Mouse (Mus musculus): Measurements from ENCODE around the gene Arsg. TPM values are rescaled to one million over a fixed set of nuclear protein-coding genes. Genes with fewer than 3 reads are reported as not detected.

Gene Arsg
- 2.7 and 3.9 TPM in 2 replicates for polyA plus RNA-seq (2011; ENCODE audit: insufficient read length, low read depth, missing spikeins)

DNA sequence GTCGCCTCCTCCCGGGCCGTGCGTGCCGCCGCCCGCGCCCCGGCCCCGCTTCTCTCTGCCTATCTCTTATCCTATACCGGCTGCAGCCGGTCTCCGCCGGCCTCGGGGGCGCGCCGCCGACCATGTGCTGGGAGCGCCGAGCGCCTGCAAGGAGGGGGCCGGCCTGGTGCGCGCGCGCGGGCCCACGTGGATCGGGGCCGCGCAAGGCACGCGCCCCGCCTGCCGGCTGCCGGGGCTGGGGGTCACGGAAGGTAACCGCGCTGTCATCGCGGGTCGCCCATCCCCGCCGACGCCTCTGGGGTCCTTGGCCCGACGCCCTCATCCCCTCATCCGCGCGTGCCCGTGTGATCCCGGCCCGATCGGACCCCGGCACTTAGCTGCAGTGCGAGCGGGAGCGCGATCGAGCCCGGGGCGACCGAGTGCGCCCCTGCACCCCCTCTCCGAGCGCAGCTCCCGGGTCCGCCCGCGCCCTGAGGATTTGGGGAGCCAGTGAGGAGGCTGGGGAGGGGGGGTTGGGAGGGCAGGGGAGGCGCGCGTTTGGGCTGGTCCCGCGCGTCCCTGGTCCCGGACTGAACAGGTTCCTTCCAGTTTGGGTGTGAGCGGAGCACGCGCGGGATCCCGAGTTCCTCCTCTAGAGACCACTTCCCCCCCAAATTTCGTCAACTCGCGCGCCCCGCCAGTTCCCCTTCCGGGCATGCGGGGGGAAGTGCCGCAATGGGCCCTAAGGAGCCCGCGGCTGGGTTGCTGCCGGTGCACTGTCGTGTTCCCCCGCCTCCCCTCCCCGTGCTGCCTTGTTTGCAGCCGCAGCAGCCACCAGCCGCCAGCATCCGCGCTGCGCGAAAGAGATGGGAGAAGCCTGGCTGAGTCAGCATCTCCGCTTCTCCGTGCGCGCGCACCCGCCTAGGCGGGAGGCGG, at the start of gene Arsg, which contains the start of gene Slc16a6:
Gene Arsg, plus strand, starts transcription at position 204 of the 915 bp plus-strand sequence.
Gene Slc16a6, minus strand, starts transcription at position 428 of the 915 bp plus-strand sequence.
- Histone ChIP-seq H3K4me1 (ENCODE audit: control insufficient read depth, insufficient read depth, low read length) (no peaks in the 10 kb centered on the region), H3K27ac (ENCODE audit: insufficient read depth, low read length) (no peak within 1 kb of the TSS), H3K4me3 (ENCODE audit: insufficient read depth, low read length) (peak within 1 kb of the TSS; percentile 48)
- TF ChIP-seq CTCF (IDR thresholded peaks at IDR 0.05; ENCODE audit: borderline replicate concordance, insufficient read depth, low read length) (no peak), POLR2A (IDR thresholded peaks at IDR 0.05; ENCODE audit: low read depth, low read length) (0 out of 2 replicates have a peak, but pooled peaks have one; percentile 22)

DNA sequence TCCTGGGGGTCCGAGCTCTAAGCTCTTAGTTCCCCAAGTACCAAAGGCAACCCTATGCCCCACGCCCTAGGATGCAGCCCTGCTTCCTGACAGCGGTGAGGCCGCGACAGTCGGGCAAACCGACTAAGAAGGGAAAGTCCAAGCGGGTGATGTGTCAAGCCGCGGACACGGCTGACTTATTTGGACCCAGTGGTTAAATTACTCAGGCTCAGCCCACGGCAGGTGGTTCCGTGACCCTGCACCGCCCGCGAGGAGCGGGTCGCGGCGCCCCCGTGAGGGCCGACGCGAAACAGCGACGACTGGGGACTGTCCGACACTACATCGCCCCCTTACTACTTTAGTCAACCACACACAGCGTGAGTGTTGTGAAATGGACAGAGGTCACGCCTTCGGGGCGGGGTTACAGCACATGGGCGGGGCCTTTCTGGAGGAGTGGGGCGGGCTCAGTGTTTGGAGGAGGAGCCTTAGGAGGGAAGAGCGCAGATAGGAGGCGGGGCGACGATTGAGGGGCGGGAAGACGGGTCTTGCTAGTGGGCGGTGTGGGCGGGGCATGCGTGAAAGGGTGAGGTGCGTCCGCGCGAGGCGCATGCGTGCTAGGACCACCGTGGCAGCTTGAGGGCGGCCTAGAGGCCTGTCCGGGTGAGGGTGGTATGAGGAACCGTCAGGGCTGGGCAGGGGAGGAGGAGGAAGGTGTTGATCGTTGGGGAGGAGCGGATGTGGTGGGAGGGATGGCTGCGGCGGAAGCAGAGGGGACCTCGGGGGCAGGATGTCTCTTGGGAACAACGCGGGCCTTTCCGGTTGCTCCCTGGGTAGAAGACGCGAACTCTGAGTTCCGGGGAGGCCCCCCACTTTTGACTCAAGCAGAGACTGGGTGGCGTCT, 47.5 kb upstream of the Arsg start, which contains the start of gene Amz2:
Gene Amz2, plus strand, starts transcription at position 555 of the 880 bp plus-strand sequence.
- H3K4me1 ChIP-seq (ENCODE audit: control insufficient read depth, insufficient read depth, low read length): peaks cover 2% of the 10 kb centered on the region
- TF ChIP-seq POLR2A (IDR thresholded peaks at IDR 0.05; ENCODE audit: low read depth, low read length): peak; percentile 89
- peak; percentile 87 for TF ChIP-seq CTCF (IDR thresholded peaks at IDR 0.05; ENCODE audit: borderline replicate concordance, insufficient read depth, low read length)
- peak within 1 kb of the TSS; percentile 68 for H3K4me3 ChIP-seq (ENCODE audit: insufficient read depth, low read length)
- peak within 1 kb of the TSS; percentile 42 for H3K27ac ChIP-seq (ENCODE audit: insufficient read depth, low read length)

DNA sequence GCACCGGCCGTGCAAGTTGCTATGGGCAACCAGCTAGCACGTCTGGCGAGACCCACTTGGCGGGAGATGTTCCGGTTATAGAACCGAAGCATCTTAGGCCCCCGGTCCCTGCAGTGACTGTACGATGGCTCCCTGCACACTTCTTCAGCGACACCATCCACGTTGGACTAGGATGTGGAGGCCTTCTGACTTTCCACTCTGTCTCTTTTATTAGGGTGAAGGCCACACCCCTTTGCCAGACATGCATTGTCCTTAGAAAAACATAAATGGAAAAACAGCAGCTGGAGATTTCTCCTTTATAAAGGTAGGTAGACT, 46.9 kb upstream of the Arsg start:
- Histone ChIP-seq H3K27ac (ENCODE audit: insufficient read depth, low read length) (peak overlapping the region; percentile 42), H3K4me3 (ENCODE audit: insufficient read depth, low read length) (peak overlapping the region; percentile 68), H3K4me1 (ENCODE audit: control insufficient read depth, insufficient read depth, low read length) (peaks cover 2% of the 10 kb centered on the region)
- TF ChIP-seq POLR2A (IDR thresholded peaks at IDR 0.05; ENCODE audit: low read depth, low read length) (no peak; the same call in 1 of the 2 replicates), CTCF (IDR thresholded peaks at IDR 0.05; ENCODE audit: borderline replicate concordance, insufficient read depth, low read length) (no peak)

DNA sequence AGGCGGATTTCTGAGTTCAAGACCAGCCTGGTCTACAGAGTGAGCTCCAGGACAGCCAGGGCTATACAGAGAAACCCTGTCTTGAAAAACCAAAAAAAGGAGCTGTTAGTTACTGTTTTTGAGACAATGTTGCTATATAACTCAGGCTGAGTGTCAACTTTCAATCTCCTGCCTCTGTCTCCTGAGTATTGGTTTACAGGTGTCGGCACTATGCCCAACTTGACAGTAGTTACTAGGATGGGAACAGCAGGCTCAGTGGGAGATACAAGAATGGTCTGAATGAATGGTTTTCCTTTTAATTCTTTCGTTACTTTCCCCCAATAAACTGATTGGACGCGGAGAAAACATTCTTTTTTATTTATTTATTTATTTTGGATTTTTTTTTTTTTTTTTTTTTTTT, 45.8 kb upstream of the Arsg start:
- Histone ChIP-seq H3K27ac (ENCODE audit: insufficient read depth, low read length) (no peak overlapping the region), H3K4me3 (ENCODE audit: insufficient read depth, low read length) (no peak overlapping the region), H3K4me1 (ENCODE audit: control insufficient read depth, insufficient read depth, low read length) (peaks cover 2% of the 10 kb centered on the region)
- TF ChIP-seq CTCF (IDR thresholded peaks at IDR 0.05; ENCODE audit: borderline replicate concordance, insufficient read depth, low read length) (no peak), POLR2A (IDR thresholded peaks at IDR 0.05; ENCODE audit: low read depth, low read length) (no peak)

DNA sequence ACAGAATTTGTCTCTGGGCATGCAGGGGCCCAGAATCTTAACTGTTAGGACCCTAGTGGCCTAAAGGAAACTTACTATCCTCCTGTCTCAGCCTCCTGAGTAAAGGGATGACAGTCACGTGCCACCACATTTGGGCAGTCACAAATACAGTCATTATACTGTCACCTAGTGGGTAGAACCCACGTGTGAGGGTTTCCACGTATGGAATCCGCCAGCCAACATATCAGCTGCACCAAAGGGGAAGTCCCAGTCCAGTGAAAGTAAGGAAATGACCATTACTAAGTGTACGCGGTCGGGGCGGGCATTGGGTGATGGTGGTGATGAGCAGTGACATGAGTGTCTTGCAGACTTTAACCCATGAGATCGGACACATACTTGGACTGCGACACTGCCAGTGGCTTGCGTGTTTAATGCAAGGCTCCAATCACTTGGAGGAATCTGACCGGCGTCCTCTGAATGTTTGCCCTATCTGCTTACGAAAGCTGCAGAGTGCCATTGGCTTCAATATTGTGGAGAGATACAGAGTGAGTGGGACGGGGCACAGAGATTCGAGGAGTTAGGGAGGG, 38.9 kb upstream of the Arsg start:
- Histone ChIP-seq H3K4me1 (ENCODE audit: control insufficient read depth, insufficient read depth, low read length) (no peaks in the 10 kb centered on the region), H3K27ac (ENCODE audit: insufficient read depth, low read length) (no peak overlapping the region), H3K4me3 (ENCODE audit: insufficient read depth, low read length) (no peak overlapping the region)
- TF ChIP-seq POLR2A (IDR thresholded peaks at IDR 0.05; ENCODE audit: low read depth, low read length) (no peak), CTCF (IDR thresholded peaks at IDR 0.05; ENCODE audit: borderline replicate concordance, insufficient read depth, low read length) (no peak)

DNA sequence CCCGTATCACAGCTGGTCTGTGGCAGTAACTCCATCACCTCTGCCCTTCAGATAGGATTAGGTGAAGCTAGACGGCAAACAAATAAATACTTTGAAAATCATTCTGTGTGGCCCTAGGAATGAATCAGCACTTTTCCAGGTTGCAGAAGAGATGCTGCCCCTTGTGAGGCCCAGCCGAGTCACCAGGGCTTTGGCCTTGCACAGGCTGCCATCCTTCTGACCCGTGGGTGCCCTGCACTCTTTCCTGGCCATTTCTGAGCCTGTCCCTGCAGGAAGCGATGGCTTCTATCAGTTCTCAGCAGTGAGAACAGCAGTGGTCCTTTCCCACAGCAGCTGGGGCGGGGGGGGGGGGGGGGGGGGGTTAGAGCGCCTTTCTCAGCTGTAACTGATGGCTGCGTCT, 36.3 kb upstream of the Arsg start:
- no peak overlapping the region for H3K4me3 ChIP-seq (ENCODE audit: insufficient read depth, low read length)
- TF ChIP-seq CTCF (IDR thresholded peaks at IDR 0.05; ENCODE audit: borderline replicate concordance, insufficient read depth, low read length) (no peak), POLR2A (IDR thresholded peaks at IDR 0.05; ENCODE audit: low read depth, low read length) (no peak)
- no peaks in the 10 kb centered on the region for H3K4me1 ChIP-seq (ENCODE audit: control insufficient read depth, insufficient read depth, low read length)
- H3K27ac ChIP-seq (ENCODE audit: insufficient read depth, low read length): no peak overlapping the region

DNA sequence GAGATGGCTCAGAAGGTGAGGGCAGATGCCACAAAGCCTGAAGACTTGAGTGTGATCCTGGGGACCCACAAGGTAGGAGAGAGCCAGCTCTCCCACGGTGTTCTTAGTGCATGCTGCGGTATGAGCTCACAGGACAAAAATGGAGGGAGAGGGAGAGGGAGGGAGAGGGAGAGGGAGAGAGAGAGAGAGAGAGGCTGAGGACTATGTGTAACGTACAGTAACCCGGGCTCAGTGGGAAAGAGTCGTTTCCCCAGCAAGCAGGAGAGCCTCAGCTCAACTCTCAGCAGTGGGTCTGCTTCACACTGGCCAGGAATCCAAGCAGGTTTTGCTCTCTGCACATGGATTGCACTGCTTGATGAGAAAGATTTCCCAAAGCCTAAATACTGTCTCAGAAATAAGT, 34.0 kb upstream of the Arsg start:
- no peaks in the 10 kb centered on the region for H3K4me1 ChIP-seq (ENCODE audit: control insufficient read depth, insufficient read depth, low read length)
- H3K27ac ChIP-seq (ENCODE audit: insufficient read depth, low read length): peak overlapping the region; percentile 54; the same call in 1 of the 2 replicates
- H3K4me3 ChIP-seq (ENCODE audit: insufficient read depth, low read length): no peak overlapping the region
- TF ChIP-seq POLR2A (IDR thresholded peaks at IDR 0.05; ENCODE audit: low read depth, low read length): no peak
- no peak for TF ChIP-seq CTCF (IDR thresholded peaks at IDR 0.05; ENCODE audit: borderline replicate concordance, insufficient read depth, low read length)

DNA sequence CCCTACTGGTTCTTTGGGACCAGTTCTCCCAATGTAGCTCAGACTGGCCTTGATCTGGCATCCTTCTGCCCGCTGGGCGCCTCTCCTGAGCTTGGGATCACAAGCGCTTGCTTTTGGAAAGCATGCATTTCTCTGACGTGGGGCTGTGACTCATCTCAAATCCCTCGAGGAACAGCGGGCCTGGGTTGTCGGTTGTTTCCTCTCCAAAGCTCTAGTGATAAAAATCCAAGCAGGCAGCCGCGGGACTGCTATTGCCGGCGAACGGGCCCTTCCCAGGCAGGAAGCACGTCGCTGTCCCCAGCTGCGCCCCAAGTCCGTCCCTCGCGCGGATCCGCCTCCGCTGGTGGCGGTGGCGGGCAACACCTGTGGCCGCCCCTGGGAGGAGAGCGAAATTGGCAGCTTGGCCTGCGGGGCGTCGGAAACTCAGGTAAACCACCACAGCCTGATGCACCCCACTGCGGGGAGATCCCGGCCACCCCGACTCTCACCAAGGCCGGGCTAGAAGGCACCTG, 33.3 kb upstream of the Arsg start:
- H3K27ac ChIP-seq (ENCODE audit: insufficient read depth, low read length): peak overlapping the region; percentile 5
- H3K4me3 ChIP-seq (ENCODE audit: insufficient read depth, low read length): peak overlapping the region; percentile 50
- TF ChIP-seq POLR2A (IDR thresholded peaks at IDR 0.05; ENCODE audit: low read depth, low read length) (peak; percentile 61), CTCF (IDR thresholded peaks at IDR 0.05; ENCODE audit: borderline replicate concordance, insufficient read depth, low read length) (no peak)
- H3K4me1 ChIP-seq (ENCODE audit: control insufficient read depth, insufficient read depth, low read length): no peaks in the 10 kb centered on the region

DNA sequence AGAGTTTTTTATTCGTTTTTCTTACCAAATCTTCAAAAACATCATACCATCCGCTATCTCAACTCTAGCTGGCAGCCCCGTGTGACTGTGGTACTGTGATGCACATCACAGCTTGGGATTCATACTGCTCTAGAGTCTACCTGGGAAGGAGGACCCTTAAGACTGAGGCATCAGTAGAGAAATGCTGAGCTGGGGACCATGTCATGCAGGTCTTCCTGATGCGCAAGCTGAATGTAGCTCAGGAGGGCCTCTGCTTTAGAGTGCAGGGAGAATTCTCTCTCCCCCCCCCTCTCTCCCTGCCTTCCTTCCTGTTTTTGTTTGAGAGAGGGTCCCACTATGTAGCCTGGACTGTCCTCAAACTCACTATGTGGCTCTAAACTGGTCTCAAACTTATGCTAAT, 32.5 kb upstream of the Arsg start:
- TF ChIP-seq POLR2A (IDR thresholded peaks at IDR 0.05; ENCODE audit: low read depth, low read length) (no peak), CTCF (IDR thresholded peaks at IDR 0.05; ENCODE audit: borderline replicate concordance, insufficient read depth, low read length) (no peak)
- Histone ChIP-seq H3K27ac (ENCODE audit: insufficient read depth, low read length) (no peak overlapping the region), H3K4me1 (ENCODE audit: control insufficient read depth, insufficient read depth, low read length) (no peaks in the 10 kb centered on the region), H3K4me3 (ENCODE audit: insufficient read depth, low read length) (peak overlapping the region; percentile 50; the same call in 1 of the 2 replicates)

Measured in embryonic fibroblast, embryonic 13.5 days (primary cell).